Mouse (Mus musculus): ENCODE measurements around the gene Itpr3. TPM values are rescaled to one million over a fixed set of nuclear protein-coding genes. Genes with fewer than 3 reads are reported as not detected.

The Itpr3 gene
- polyA plus RNA-seq, 1 experiment = not detected

- H3K4me1 ChIP-seq (ENCODE audit: control insufficient read depth, insufficient read depth, low read length) = peaks cover 4% of the 10 kb centered on the region; the same call in 1 of the 2 replicates
- WGBS = 43% methylated on average over 2 of the region's 2 CpGs
- H3K4me3 ChIP-seq (ENCODE audit: insufficient read depth, low read depth, low read length) = no peak overlapping the region
These were observed 28.6 kb downstream of the Itpr3 start for GRCm38 (mm10) chr17:27085676-27086075.

GRCm38 (mm10) chr17:27087426-27087825 is 30.3 kb downstream of the Itpr3 start:
- 48% methylated on average over 12 of the region's 12 CpGs for WGBS
- Histone ChIP-seq H3K4me3 (ENCODE audit: insufficient read depth, low read depth, low read length) (no peak overlapping the region), H3K4me1 (ENCODE audit: control insufficient read depth, insufficient read depth, low read length) (peaks cover 4% of the 10 kb centered on the region; the same call in 1 of the 2 replicates), H3K27ac (ENCODE audit: insufficient read depth, low read depth, low read length) (no peak overlapping the region)
- TF ChIP-seq POLR2A (IDR thresholded peaks at IDR 0.05; ENCODE audit: insufficient read depth, low read depth, low read length) (no peak), CTCF (IDR thresholded peaks at IDR 0.05; ENCODE audit: insufficient read depth, low read depth, low read length) (no peak)

More at GRCm38 (mm10) chr17:27085676-27086075, 28.6 kb downstream of the Itpr3 start:
- no peak for TF ChIP-seq POLR2A (IDR thresholded peaks at IDR 0.05; ENCODE audit: insufficient read depth, low read depth, low read length)
- no peak for TF ChIP-seq CTCF (IDR thresholded peaks at IDR 0.05; ENCODE audit: insufficient read depth, low read depth, low read length)
- H3K27ac ChIP-seq (ENCODE audit: insufficient read depth, low read depth, low read length) = no peak overlapping the region

- H3K27ac ChIP-seq (ENCODE audit: insufficient read depth, low read depth, low read length) = no peak overlapping the region
- WGBS = 91% methylated on average over 9 of the region's 9 CpGs
- H3K4me3 ChIP-seq (ENCODE audit: insufficient read depth, low read depth, low read length) = no peak overlapping the region
- TF ChIP-seq POLR2A (IDR thresholded peaks at IDR 0.05; ENCODE audit: insufficient read depth, low read depth, low read length) (no peak), CTCF (IDR thresholded peaks at IDR 0.05; ENCODE audit: insufficient read depth, low read depth, low read length) (no peak)
- H3K4me1 ChIP-seq (ENCODE audit: control insufficient read depth, insufficient read depth, low read length) = 0 out of 2 replicates have a peak, but pooled peaks cover 2% of the 10 kb centered on the region
These were observed 33.0 kb downstream of the Itpr3 start for GRCm38 (mm10) chr17:27090068-27090467.

- WGBS = 14% methylated on average over 13 of the region's 13 CpGs
- Histone ChIP-seq H3K27ac (ENCODE audit: insufficient read depth, low read depth, low read length) (no peak overlapping the region), H3K4me3 (ENCODE audit: insufficient read depth, low read depth, low read length) (no peak overlapping the region), H3K4me1 (ENCODE audit: control insufficient read depth, insufficient read depth, low read length) (peaks cover 9% of the 10 kb centered on the region)
- TF ChIP-seq POLR2A (IDR thresholded peaks at IDR 0.05; ENCODE audit: insufficient read depth, low read depth, low read length) (no peak), CTCF (IDR thresholded peaks at IDR 0.05; ENCODE audit: insufficient read depth, low read depth, low read length) (no peak)
These were observed 38.6 kb downstream of the Itpr3 start for GRCm38 (mm10) chr17:27095690-27096089.

GRCm38 (mm10) chr17:27101675-27102074 is 44.6 kb downstream of the Itpr3 start:
- H3K4me3 ChIP-seq (ENCODE audit: insufficient read depth, low read depth, low read length) = no peak overlapping the region
- H3K27ac ChIP-seq (ENCODE audit: insufficient read depth, low read depth, low read length) = no peak overlapping the region
- H3K4me1 ChIP-seq (ENCODE audit: control insufficient read depth, insufficient read depth, low read length) = peaks cover 22% of the 10 kb centered on the region
- TF ChIP-seq POLR2A (IDR thresholded peaks at IDR 0.05; ENCODE audit: insufficient read depth, low read depth, low read length) = no peak
- no peak for TF ChIP-seq CTCF (IDR thresholded peaks at IDR 0.05; ENCODE audit: insufficient read depth, low read depth, low read length)
- WGBS = 77% methylated on average over 5 of the region's 5 CpGs

- Histone ChIP-seq H3K4me3 (ENCODE audit: insufficient read depth, low read depth, low read length) (no peak overlapping the region), H3K4me1 (ENCODE audit: control insufficient read depth, insufficient read depth, low read length) (peaks cover 22% of the 10 kb centered on the region), H3K27ac (ENCODE audit: insufficient read depth, low read depth, low read length) (no peak overlapping the region)
- 79% methylated on average over 14 of the region's 18 CpGs for WGBS
- no peak for TF ChIP-seq CTCF (IDR thresholded peaks at IDR 0.05; ENCODE audit: insufficient read depth, low read depth, low read length)
- no peak for TF ChIP-seq POLR2A (IDR thresholded peaks at IDR 0.05; ENCODE audit: insufficient read depth, low read depth, low read length)
These were observed 48.8 kb downstream of the Itpr3 start for GRCm38 (mm10) chr17:27105698-27106470.

- no peak overlapping the region for H3K27ac ChIP-seq (ENCODE audit: insufficient read depth, low read depth, low read length)
These were observed 49.6 kb downstream of the Itpr3 start for GRCm38 (mm10) chr17:27106745-27107144.

GRCm38 (mm10) chr17:27107936-27108335 is 50.8 kb downstream of the Itpr3 start:
- no peak for TF ChIP-seq CTCF (IDR thresholded peaks at IDR 0.05; ENCODE audit: insufficient read depth, low read depth, low read length)
- Histone ChIP-seq H3K27ac (ENCODE audit: insufficient read depth, low read depth, low read length) (no peak overlapping the region), H3K4me3 (ENCODE audit: insufficient read depth, low read depth, low read length) (no peak overlapping the region), H3K4me1 (ENCODE audit: control insufficient read depth, insufficient read depth, low read length) (peaks cover 5% of the 10 kb centered on the region)
- WGBS = 77% methylated on average over 6 of the region's 6 CpGs

More at GRCm38 (mm10) chr17:27106745-27107144, 49.6 kb downstream of the Itpr3 start:
- no peak overlapping the region for H3K4me3 ChIP-seq (ENCODE audit: insufficient read depth, low read depth, low read length)
- TF ChIP-seq POLR2A (IDR thresholded peaks at IDR 0.05; ENCODE audit: insufficient read depth, low read depth, low read length) (no peak), CTCF (IDR thresholded peaks at IDR 0.05; ENCODE audit: insufficient read depth, low read depth, low read length) (no peak)
- peaks cover 15% of the 10 kb centered on the region for H3K4me1 ChIP-seq (ENCODE audit: control insufficient read depth, insufficient read depth, low read length)
- WGBS = 87% methylated on average over 9 of the region's 9 CpGs

- Histone ChIP-seq H3K27ac (ENCODE audit: insufficient read depth, low read depth, low read length) (no peak overlapping the region), H3K4me1 (ENCODE audit: control insufficient read depth, insufficient read depth, low read length) (no peaks in the 10 kb centered on the region), H3K4me3 (ENCODE audit: insufficient read depth, low read depth, low read length) (no peak overlapping the region)
- WGBS = 75% methylated on average over 7 of the region's 7 CpGs
- TF ChIP-seq CTCF (IDR thresholded peaks at IDR 0.05; ENCODE audit: insufficient read depth, low read depth, low read length) = no peak
These were observed 53.0 kb downstream of the Itpr3 start for GRCm38 (mm10) chr17:27110072-27110471.

All from olfactory bulb, adult 2 months (tissue).